Mouse (Mus musculus) frontal cortex, adult (tissue): ENCODE results near the gene Serpina10.
A peak's percentile ranks its signal among the peaks of the same experiment; 100 is the strongest.
"Not testable (repeated sequence)": the region's sequence is repeated elsewhere in the genome, so short reads cannot be mapped to it uniquely, and the experiment has no call there.

Experiments used
- ATAC-seq: cut with Nextera tagmentation; 2 replicates; pipeline ENCODE4 v1.9.2; 2017; ENCODE audit warnings: mild to moderate bottlenecking, moderate library complexity, mixed read lengths; ENCODE audit not compliant: low TSS enrichment

Serpina10 gene

DNA sequence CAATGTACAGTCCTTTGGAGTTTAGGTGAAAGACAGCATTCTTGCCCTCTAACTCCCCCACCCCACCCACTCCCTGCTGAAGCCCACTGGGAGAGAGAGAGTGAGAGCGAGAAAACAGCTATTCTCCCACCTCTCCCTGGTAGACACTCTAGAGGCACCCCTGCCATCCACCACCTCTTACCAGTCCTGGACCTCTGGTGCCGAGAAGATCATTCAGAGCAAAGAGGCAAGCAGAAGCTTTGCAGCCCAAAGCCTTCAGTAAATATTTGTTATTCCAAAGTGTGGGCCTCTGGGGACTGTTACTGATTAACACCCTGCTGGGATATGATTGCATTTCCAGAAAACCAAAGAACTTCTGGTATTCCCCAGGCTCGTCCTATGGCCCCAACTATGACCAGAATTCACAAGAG is at the start of gene Serpina10:
TSS of gene Serpina10 (minus strand) at position 242 of the 410 bp plus-strand sequence.
- ATAC-seq = no peak

DNA sequence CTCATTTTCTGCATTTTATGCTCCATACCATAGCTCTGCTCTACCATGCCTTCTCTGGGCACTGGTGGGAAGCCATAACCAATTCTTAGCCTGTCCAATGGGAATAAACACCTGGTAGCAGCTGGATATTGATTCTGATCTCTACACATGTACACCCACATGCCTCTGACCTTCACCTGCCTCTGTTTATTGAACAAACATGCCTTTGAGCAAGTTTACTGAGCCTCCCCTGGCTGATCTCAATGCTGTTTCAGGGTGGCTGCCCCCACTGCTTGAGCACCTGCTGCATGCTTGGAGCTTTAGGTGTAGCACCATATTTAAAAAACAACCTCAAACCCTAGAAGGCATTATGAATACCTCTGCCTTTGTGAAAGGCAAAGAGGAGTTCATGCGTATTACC is 48.6 kb upstream of the Serpina10 start:
- ATAC-seq = not testable (repeated sequence)

DNA sequence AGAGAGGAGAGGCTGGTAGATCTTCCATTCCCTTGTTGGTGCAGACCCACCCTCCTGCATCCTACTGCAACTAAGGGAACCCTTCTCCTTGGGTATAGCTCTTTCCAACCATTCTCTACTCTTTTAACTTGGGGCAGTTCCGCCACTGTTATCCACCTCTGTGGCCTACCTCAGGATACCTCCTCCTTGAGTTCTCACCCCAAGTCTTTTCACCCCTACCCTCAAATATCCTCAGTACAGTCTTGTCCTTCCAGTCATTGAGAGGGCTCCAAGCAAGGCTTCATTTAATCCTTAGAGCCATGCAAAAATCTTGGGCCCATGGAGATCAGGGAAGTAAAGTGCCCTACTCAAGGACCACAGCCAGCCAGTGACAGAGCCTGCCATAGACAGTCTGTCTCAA is 44.8 kb upstream of the Serpina10 start, which contains the start of gene Serpina16:
TSS of gene Serpina16 (minus strand) at position 101 of the 400 bp plus-strand sequence.
- no peak for ATAC-seq

DNA sequence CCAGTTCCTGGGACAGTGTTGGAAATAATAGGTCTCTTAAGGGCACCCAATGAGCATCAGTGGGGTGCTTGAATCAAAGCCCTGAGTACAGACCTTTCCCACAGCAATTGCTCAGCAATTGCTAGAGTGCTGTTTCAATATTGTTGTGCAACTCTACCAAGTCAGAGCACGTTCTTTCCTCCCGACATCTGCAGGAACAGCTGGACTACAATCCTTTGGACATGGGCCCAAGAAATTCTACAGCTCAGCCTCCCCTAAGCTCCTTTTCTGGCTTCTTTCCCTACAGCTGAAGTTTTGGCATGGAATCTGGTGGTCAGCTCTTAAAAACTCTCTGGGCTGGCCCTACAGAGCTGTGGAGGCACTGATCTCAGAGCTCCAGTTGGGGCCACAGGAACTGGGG is 41.9 kb upstream of the Serpina10 start:
- ATAC-seq = no peak

DNA sequence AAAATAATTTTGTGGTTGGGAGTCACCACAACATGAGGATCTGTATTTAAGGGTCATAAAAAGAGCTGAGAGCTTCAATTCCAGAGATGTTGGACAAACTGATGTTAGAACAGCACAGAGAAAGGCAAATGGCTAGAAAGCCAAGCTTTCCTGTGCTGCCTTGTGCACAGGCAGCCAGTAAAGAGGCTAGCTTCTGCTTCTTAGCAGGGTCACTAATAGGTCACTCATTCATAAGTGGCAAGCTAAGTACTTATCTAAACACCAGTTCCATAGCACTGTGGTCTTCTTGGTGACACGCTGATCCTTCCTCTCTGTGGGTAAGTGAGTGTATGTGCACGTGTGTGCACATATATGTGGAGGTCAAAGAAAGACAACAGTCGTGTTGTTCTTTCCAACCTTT is 40.2 kb upstream of the Serpina10 start:
- ATAC-seq = no peak

DNA sequence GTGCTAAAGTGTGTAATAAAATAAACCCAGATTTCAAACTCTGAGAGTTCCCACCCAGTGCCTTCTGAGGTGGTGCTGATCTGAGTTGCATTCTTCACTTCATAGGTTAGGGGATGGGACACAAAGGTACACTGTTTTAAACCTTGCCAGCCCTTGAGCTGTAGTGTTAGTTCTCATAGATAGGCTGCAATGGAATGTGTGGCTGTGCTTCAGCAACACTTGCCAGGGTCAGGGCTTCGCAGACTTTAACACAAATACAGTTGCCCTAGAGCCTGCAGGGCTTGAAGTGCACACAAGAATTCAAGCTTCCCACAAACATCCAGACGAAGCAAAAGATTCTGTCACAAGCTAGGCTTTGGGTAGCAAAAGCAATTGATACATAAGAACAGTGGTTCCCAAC is 39.7 kb upstream of the Serpina10 start:
- no peak for ATAC-seq

DNA sequence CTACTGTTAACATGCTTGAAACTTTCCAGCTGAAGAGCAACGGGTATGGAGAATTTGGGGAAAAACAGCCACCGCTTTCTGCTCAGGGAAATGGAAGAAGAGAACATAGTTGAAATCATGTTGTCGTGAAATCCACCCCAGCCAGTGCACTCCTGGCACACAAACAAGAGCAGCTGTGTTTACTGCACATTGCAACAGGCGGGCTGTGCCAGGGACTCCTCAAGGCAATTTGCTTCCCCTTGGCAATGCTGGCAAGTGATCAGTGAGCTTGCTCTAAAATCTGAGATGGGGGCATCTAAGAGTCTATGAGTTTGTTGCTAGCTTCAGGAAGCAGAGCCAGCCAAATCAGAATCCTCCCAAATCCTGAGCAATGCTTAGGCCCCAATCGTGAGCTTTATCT is 39.1 kb upstream of the Serpina10 start:
- peak; percentile 85 for ATAC-seq

DNA sequence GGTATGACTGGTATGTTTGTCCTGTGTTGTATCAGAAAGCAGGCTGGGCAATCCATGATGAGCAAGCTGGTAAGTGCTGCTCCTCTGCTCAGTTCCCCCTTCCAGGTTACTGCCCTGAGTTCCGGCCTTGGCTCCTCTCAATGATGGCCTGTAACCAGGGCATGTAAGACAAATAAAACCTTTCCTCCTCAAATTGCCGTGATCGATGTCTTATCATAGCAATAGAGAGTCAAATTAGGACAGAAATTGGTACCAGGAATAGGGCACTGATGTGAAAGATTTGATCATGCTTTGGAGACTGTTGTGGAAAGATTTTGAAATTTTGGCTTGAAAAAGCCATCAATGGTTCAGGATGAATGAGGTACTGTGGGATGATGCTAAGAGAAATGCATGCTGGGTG is 34.0 kb upstream of the Serpina10 start:
- no peak for ATAC-seq

DNA sequence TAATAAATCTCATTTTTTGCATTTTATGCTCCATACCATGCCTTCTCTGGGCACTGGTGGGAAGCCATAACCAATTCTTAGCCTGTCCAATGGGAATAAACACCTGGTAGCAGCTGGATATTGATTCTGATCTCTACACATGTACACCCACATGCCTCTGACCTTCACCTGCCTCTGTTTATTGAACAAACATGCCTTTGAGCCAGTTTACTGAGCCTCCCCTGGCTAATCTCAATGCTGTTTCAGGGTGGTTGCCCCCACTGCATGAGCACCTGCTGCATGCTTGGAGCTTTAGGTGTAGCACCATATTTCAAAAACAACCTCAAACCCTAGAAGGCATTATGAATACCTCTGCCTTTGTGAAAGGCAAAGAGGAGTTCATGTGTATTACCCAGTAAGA is 30.8 kb upstream of the Serpina10 start:
- ATAC-seq = not testable (repeated sequence)

DNA sequence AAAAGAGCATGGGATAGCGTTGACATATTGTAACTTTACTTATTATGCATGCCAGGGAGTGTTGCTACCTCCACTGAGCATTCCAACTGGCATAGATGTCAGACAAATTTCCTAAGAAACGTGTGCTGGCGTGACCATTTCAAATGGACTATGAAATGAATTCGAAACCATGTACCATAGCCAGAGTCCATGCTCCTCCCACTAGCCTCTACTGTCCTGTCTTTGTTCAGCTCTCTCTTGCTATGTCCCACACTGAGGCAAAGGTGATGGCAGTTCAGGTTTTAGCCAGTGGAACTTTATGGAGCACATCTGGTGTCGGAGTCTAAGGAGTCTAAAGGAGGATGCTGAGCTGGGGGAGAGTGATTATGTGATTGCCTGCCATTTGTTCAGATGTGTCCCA is 28.8 kb upstream of the Serpina10 start:
- ATAC-seq = no peak

DNA sequence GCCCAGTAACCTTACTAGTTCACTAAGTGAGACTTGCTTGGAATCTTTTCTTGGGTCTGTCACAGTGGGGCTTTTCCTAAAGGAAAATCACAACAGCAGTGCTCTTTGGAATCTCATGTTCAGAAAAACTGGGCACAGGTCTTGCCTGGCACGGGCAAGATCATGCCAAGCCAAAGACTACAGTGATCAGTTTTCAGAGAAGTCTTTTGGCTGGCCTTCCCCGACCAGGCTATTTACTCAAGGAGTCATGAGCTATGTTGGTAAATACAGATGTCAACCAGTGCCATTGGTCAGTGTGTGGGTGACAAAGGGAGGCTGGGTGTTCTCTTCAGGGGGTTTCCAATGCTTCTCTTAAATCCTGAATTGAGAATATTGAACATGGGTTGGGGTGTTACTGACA is 27.9 kb upstream of the Serpina10 start:
- ATAC-seq = no peak

DNA sequence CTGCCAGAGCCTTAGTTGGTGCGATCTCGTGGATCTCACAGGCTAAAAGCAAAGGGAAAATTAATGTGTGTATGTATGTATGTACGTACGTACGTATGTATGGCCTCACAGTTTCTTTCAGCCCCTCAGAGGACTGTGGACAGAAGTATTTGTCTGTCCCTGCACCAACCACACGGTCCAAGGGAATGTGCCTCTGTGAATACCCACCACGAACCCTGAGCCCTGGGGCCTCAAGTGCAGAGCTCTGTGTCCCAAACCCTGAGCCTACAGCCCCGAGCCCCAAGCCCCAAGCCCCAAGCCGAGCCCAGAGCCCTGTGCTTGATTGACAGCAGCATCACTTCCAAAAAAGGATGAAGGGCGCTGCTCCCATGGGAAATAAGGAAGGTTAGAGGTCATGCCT is 26.7 kb upstream of the Serpina10 start:
- no peak for ATAC-seq

DNA sequence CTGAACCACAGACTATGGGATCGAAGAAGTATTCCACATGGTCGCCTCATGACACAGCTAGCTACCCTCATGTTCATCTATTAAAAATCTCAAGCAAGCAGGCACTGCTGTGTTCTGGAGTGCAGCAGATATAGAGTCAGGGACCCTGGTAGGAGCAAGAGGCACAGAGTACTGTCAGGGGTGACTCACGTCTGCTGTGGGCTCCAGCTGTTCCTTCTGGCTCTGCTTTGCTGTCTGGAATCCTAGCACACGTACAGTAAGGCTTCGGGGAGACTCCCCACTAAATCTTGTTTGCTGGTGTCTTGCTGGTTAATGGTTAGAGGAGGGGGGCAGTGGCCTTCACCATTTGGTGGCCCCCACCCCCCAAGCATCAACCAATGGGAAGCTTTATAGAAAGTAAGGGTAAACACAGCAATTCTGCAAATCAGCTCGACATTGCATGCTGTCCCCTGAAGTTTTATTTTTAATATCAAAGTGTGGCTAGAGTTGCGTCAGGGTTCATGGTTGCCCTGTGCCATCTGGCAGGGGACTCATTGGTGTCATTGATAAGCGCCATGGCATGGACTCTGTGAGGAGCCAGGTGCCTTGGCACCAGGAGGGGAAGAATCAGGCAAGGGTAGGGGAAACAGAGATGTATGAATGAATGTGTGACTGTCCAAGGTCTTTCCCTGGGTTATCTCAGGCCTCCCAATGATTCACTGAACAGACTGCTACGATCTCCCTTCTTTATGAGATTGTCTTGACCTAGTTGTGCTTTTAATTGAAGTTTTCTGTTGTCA is 25.8 kb upstream of the Serpina10 start, which contains the start of gene Serpina6:
TSS of gene Serpina6 (minus strand) at position 365 of the 779 bp plus-strand sequence.
- ATAC-seq = no peak

DNA sequence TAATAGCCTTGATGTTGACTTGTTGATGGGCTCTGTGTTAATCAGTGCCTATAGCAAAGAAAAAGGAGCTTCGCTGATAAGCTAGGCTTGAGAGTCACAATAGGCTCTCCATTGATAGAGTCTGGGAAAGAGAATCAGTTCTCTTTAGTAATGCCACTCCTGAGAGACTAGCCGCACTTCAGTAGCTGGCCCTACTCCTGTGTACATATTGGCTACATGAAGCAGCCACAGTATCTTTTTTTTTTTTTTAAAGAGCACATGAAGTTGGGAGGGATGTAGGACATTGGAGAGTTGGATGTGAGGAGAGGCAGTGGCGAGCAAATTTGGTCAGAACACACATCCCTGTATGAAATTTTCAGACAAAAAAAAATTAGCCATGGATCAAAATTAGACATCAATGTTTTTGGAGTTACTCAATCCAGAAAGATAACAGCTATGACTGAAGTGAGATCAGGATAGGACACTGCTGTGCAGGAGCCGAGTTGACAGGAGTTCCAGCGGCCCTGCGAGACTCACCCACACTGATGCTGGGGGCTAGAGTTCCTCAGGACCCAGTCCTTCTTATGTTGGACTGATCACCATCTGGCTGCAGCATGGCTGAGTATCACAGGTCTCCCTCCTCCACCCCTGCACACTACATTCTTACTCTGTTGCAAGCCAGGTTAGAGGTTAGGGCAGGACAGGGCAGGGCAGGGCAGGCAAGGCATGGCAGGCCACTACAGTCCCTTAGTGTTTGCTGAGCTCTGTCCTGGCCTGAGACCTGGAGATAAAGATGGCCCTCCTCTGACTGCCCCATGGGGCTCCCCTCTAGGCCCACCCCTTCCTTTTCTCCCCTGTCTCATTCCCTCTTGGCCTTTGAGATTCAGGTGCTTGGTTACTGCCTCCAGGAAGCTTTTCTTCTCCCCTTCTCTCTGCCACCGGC is 24.1 kb upstream of the Serpina10 start:
- ATAC-seq = no peak

DNA sequence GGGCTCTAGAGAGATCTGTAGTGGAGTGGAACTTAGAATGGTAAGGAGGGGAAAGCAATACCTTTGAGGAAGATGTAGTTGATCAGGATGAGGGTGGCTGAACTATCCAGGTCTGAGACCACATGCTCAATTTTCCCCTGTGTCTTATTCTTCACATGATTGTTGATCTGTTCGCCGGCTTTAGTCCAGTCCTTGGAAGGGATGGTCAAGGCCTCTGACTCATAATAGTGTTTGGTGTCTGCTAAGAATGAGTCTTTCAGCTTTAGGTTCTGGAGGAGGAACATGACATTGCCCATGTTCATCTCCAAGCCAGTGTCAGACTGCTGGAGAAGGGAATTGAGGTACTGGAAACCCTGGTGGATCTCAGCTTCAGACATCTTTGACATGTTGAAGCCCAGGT is 22.6 kb upstream of the Serpina10 start:
- ATAC-seq = no peak

DNA sequence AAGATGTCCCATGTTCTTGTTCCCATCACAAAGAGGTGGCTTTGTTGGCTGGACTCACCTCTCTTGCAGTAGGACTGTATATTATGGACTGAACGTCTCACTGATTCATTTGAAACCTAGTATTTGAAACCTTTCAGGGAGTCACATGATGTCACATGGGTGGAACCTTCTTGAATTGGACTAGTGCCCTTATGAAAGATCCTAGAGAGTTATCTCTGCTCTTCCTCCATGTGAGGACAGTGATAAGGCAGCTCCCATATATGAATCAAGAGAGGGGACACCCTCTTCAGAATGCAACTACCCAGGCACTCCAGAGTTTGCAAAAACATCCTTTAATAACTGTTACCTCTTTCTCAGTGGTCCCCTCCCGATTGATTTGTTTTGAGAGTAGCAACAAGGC is 15.1 kb upstream of the Serpina10 start:
- ATAC-seq = no peak

DNA sequence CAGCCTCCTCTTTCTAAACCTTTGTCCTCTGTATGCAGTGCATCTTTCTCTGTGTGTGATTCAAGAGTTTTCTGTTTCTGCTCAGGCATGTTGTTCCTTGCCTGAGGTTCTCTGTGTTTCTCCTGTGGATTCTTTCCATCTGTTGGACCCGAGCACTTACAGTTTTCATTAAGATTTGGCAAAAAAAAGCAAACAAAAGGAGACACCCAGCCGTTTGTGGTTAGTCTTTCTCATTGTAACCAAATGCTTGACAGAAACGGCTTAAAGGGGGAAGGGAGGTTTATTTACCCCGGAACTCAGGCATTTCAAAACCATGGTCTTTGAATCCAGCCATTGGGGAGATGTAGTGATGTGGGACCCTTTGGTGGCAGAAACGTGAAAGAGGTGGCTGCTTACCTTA is 13.4 kb upstream of the Serpina10 start:
- no peak for ATAC-seq

DNA sequence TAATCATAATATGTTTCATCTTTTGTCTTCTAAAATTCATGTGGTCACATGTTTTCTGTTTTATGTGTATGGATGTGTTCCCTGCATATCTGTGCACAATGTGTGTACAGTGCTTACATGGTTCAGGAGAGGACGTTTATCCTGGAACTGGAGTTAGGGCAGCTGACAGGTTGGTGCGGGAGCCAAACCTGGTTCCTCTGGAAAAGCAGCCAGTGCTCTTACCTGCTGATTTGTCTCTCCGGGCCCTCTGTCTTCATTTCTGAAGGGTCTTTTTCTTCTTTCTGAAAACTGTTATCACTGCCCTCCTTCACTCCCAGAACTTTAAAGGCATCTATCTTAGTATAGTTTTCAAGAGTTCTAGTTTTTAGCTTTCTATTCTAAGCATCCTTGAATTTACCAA is 12.6 kb upstream of the Serpina10 start:
- no peak for ATAC-seq

DNA sequence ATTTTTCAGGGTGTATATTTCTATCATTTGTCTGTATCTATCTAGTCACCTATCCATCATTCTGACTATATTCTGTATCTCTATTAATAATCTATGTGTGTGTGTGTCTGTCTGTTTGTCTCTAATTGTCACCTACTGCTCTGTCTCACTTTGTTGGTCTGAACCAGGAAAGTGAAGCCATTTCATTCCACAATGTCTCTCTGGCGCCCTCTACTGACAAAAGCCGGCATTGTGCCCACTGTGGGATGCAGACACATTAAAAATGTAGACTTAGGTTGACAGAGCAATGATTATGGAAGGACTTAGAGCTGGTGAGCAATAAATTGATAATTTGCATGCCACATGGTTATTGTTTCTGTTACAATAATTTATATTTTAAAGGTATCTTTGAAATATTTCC is 12.1 kb upstream of the Serpina10 start:
- ATAC-seq = peak; percentile 80; the same call in 1 of the 2 replicates

DNA sequence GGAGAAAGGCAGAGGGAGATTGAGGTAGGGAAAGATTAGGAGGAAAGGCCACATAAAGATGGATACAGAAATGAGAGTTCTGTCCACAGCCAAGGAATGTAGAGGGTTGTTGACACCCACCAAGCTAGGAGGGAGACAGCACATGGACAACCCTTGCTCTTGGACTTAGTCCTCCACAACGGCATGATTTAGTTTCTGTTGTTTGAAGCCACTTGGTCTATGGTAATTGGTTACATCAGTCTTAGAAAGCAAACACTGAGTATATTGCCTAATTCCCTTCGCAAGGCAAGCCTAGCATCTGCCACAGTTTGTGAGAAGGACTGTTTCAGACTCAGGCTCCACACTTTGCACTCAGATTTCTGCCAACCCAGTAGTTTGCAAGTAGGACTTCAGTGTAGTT is 4.6 kb upstream of the Serpina10 start:
- no peak for ATAC-seq

DNA sequence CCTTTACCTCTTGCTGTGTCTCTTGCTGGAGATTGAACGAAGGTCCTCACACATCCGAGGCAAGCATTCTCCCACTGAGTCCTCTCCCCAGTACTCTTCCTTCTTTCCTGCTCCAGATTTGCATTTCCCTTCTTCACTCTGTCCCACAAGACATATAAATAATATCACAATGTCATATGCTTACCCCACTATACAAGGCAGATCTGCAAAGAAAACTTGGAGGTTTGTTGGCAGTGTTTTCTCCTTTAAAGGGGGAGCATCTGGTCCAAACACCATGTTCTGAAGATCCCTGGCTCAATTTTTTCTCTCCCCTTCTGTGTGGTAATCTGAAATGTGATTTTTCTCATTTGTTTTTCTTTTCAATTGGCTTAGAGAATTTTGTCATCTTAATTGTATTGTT is 3.2 kb upstream of the Serpina10 start:
- peak; percentile 67 for ATAC-seq

DNA sequence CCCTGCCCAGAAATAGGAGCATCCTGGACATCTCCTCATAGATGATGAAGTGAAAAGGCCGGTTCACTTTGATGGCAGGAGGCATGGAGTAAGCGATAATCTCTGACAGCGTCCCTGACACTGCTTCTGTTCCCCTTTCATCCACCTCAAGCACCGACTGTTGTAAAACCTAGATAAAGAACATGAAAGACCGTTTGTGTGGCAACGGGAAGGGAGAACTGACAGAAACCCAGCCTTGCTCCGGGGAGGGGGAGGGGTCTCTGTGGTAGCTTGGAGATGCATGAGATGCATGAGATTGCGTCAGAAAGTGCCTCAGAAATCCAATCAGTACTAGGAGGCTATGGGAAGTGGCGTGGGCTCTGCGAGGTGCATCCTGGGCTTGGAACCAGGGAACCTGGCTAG is 14.4 kb downstream of the Serpina10 start:
- no peak for ATAC-seq

DNA sequence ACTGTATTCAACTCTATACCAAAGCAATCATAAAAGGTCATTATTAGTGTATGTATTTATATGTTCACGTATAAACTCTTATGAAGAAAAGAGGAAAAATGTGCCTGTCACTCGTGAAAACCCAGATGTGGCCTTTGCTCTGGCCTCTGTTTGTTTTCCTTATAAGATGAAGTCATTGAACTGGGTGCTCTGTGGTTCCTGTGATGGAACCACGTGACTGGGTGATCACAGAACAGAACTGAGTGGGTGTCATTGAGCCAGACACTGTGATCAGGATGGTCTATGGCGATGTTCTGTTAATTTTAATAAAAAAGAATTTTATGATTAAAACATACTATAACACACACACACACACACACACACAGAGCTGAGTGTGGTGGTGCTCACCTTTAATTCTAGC is 15.5 kb downstream of the Serpina10 start:
- no peak for ATAC-seq
